Mouse (Mus musculus) myocyte (in vitro differentiated cells): ENCODE results near the gene Card10.

ENCODE experiments used
- CEBPB ChIP-seq: IDR thresholded peaks from 2 replicates; pipeline ENCODE4 v1.6.1; 2011; ENCODE audit warnings: mild to moderate bottlenecking, moderate library complexity; ENCODE audit not compliant: poor library complexity, insufficient read depth, severe bottlenecking
- MYOG ChIP-seq, 3 experiments: IDR thresholded peaks; one replicate each; pipeline ENCODE4 v1.6.1; 2011; ENCODE audit warnings: control low read depth in 2 of 3, low read depth in 2 of 3, mild to moderate bottlenecking in 2 of 3; ENCODE audit not compliant: insufficient read length in 2 of 3, control insufficient read depth in 1 of 3, insufficient read depth in 1 of 3
- POLR2A ChIP-seq: IDR thresholded peaks from one replicate; pipeline ENCODE4 v1.6.1; 2011; ENCODE audit warnings: low read depth, mild to moderate bottlenecking, control low read depth, moderate library complexity; ENCODE audit not compliant: insufficient read length
- POLR2AphosphoS2 ChIP-seq: IDR thresholded peaks from one replicate; pipeline ENCODE4 v1.6.1; 2011; ENCODE audit warnings: low read depth, control low read depth; ENCODE audit not compliant: insufficient read length
- SRF ChIP-seq: IDR thresholded peaks from one replicate; pipeline ENCODE4 v1.6.1; 2011; ENCODE audit warnings: low read depth; ENCODE audit not compliant: control insufficient read depth, insufficient read length
- TCF12 ChIP-seq: IDR thresholded peaks from one replicate; pipeline ENCODE4 v1.6.1; 2011; ENCODE audit warnings: mild to moderate bottlenecking, control low read depth; ENCODE audit not compliant: poor library complexity, insufficient read depth, severe bottlenecking
- TCF3 ChIP-seq: IDR thresholded peaks from one replicate; pipeline ENCODE4 v1.6.1; 2011; ENCODE audit warnings: low read depth, control low read depth; ENCODE audit not compliant: insufficient read length

- TF ChIP-seq POLR2AphosphoS2 (no peak), TCF12 (no peak), POLR2A (no peak), CEBPB (no peak), TCF3 (no peak), MYOG (IDR thresholded peaks at IDR 0.05; ENCODE audit: control insufficient read depth in 1 of 3, insufficient read depth in 1 of 3, insufficient read length in 2 of 3, low read depth in 2 of 3) (no peak), SRF (no peak)
These were observed 76.1 kb downstream of the Card10 start for GRCm38 (mm10) chr15:78726697-78727096.
